Mouse (Mus musculus) brain, adult 2 months (tissue): ENCODE measurements at regions not wholly inside any gene's neighbourhood (a gene's known extent, or its start where the extent isn't known, plus 50 kb on each side); places are given as distances from the start of the nearest gene placed in this dataset.
"Not testable (repeated sequence)": the region's sequence is repeated elsewhere in the genome, so short reads cannot be mapped to it uniquely, and the experiment has no call there.

Source experiments
- DNase-seq: peaks from one replicate; pipeline ENCODE4 v3.0.0; 2011; ENCODE audit warnings: low read depth, low spot score

DNA sequence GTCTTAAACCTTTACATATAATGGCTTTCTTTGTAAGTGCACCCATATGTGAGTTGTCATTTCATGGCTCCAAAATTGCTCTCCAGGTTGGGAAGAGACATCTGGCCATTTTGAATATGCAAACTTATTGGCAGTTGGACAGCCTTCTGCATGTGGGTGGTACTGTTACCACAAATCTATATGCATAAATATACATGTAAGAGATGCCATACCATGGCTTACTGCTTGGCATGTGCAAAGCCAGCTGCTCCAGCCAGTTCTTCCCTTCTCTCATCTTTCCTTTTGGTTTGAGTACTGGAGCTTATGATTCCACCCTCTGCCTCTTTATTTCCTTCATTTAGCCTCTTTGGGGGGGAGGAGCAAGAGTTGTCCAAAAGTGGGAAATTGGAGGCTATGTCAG is 312.7 kb downstream of the Plekhb2 start:
- DNase-seq: peak; percentile 81

DNA sequence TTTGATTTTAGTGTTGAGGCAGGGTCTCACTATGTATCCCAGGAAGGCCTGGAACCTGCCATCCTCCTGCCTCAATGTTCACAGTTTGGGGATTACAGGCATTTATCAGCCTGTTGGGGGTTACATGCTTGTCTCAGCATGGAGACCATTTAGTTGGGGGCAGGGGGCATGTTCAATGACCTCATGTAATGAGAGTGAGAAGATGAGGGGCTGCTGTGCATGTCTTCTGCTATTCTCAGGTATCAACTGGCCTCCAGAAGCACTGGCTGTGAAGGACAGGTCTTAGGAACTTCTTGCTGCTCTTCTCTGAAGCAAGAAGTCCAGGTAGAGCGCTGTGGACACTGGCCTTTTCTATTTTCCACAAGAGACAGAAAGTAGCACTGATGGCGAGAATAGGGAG is 350.9 kb downstream of the Plekhb2 start:
- DNase-seq: no peak

DNA sequence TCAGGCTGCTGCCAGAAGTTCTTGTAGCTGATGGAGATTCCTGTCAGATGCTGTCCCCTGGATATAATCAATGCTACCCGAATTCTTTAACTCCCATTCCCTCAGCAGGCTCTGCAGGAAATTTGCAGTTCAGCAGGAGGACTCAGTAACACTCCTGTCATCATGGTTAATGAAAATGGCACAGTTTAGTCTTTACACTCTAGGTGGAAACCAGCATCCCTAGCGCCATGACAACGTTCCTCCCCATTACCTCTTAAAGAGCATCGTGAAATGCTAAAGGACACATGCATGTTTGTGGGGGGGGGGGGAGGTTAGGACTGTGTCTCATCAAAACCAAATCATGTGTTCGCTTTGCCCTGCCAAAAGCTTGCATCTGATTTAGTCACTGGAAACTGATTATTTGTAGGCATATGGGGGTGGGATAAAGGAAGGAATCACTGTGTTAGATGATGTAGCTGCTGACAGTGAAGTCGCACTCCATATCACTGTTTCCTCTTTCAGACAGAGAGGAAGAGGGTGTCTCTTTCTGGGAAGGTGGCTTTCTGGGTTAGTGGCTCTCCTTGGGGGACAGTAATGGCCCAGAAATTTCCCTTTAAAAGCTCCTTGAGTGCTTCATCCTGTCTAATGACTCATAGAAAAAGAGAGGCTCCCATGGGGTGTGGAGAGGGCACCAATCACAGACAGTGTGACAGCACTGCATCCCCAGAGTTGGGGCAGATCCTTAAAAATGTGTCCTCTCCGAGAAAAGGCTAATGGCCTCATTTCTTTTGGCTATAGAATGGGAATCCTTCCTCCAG is 351.5 kb downstream of the Plekhb2 start:
- peak; percentile 38 for DNase-seq

DNA sequence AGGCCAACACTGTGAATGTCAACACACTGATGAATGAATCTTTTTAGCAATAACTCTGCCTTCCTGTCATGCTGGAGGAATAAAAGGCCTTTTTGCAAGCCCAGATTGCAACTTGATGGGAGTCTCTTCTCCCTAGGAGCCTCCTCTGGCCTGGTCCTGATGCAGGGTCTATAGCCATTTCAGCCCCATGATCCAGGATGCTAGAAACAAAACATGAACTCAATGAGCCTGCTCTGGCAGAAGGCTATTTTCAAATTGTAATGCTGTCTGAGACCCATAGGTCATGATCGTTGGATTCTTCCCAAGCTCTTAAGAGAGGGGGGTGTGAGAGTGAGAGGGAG is 352.1 kb downstream of the Plekhb2 start:
- DNase-seq: peak; percentile 15

DNA sequence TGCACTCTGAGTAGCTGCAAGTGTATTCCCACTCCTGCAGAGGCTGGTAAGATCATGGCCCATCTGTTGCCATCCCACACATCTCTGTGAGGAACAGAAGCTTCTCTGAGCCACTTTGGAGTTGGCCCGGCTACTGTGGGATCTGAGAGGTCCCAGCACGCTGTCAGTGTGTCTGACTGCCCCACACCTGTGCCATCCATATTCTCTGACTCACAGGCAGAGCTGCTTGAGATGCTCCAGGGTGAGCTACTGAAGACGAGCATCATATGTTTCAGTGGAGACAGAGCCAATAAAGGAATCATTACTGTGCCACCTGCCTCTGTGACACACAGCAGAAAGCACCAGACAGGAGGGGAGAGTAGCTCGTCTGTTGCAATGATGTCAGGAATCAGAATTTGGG is 352.8 kb downstream of the Plekhb2 start:
- peak; percentile 93 for DNase-seq

DNA sequence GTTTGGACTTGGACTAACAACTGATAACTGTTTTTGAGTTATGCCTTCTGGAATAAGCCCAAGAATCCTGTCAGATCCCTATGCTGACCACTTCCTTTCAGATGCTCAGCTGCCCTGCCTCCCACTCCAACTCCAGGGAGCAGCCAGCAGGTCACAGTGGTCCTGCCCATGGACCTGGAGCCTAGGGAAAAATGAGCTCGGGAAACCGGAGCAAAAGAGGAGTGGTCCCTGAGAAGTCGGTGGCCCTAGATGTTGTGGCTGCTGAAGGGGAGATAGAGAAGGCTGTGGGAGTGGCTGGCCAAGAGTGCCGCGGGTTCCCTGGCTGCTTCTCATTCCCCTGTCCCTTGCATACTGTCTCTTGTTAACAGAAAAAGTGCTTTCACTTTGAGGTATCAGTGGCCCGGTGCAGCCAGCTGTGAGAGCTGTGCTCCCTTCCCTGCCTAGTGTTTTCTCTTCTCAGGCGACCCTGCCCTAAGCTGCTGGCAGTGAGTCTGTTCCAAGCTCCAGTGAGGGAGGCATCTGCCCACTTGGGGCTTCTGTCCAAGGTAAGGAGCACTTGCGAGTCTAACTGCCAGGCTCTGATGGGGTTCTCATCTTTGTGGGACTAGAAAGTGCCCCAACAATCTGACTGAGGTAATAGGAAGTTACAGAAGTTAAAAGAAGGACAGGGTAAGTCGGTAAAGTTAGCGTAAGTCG is 357.2 kb downstream of the Plekhb2 start:
- no peak for DNase-seq

DNA sequence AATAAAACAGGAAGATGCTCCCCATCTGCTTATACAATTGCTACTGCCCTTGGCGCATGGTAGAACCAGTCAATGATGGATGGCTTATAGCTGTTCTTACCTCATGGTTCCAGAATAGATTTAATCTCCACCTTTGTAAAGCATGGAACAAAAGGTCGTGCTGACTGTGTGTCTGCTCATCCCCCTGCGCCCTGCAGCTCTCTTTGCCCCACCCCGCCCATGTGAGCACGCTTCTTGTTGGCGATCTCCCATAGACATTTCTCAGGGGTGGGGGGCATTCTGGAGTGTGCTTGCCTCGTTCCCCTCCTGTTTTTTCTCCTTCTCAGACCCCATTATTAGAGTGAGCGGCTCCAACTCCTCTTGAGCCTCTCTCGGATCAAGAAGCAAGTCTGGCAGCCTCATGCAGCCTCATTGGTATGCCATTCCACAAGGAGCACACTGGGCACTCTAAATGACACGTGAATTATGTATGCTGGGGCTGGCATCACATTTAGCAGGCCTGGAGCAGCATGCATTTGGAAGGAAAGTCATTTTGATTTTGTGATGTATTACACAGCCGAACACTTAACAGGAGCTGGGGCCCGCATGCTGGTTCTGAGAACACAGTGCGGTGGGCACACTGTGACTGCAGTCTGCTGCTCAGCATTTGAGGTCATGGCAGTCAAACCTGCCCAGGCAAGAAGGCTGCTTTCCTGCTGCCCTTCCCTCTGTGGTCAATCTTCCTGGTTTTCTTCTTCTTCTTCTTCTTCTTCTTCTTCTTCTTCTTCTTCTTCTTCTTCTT is 362.5 kb downstream of the Plekhb2 start:
- peak; percentile 10 for DNase-seq

DNA sequence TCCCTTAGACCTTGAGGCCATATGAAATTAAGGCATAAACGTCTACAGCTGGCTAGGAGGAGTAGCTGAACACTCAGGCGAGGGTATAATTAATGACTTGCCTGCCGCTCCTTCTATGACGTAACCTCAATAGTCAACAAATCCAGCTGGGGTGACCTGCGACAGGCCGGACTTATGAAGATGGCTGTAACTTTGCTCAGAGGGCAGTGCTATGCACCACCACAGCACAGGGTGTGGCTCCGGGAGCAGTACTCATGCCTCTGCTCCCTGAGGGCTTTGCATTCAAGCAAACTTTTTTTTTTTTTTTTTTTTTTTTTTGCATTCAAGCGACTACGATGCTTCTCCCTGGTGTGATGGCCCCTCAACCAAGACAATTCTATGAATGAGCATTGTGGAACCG is 364.1 kb downstream of the Plekhb2 start:
- DNase-seq: no peak

DNA sequence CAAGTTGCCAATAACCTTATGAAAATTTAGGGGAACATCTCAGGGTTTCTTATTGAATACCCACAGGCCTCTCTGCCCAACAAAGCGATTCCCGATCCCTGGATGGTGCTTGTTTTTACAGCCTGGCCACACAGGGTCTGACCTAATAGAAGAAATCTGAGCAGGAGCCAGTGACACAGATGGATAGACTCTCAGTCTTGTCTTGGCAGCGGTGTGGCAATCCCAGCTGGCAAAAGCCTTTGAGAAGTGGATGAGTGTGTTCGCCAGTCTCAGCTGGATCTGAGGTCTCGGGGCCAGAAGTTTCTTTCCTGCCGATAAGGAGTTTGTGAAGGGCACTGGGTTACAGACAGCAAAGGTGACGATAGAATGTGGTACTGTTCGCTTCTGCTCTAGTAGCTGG is 366.6 kb downstream of the Plekhb2 start:
- DNase-seq: peak; percentile 21

DNA sequence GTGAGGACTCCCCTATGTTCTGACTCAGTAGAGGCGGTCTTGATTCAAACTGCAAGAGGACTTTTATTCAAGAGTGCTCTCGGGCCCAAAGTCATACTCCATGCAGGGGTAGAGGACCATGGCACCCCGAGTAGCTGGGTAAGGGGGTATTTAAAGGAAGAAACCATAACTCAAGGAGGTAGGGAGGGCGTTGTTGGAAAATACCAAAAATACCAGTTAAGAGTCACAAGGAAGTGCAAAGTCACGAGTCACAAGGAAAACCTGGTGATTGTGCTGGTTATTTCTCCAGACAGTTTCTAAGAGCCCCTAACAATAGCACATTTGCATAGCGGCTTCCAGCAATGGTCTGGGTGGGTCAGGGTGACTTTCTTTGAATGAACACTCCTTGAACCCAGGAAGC is 370.4 kb downstream of the Plekhb2 start:
- not testable (repeated sequence) for DNase-seq

DNA sequence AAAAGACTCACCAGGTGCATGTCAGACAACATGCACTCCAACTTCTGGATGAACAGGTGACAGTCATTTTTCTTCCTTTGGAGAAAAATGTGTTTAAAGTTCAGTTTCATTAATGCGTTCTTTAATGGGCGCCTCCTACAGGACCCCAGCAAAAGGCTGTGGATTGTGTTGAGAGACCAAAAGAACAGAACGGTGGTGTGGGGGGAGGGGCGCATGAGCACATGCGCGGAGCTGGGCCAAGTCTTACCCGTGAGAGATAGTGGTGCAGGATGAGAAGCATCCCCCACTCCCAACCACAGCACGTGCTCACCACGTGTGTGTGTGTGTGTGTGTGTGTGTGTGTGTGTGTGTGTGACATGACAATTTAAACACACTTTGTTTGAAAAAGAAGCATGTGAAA is 371.0 kb downstream of the Plekhb2 start:
- no peak for DNase-seq

DNA sequence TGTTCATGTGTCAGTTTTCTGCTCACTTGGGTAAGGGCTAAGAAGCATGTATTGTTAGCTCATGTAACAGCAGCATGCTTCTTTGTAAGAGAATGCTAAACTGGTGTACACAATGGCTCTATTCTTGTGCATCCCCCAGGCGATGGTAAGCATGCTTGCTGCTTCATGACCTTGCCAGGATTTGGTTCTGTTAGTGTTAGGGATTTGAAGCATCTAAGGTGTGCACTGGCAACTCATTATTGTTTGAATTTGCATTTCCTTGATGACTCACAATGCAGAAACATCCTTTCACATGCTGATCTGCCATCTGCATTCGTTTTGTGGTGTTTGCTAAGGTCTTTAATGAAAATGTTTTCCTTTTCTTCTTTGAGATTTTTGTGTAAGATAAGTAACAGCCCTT is 382.8 kb downstream of the Plekhb2 start:
- peak; percentile 10 for DNase-seq

DNA sequence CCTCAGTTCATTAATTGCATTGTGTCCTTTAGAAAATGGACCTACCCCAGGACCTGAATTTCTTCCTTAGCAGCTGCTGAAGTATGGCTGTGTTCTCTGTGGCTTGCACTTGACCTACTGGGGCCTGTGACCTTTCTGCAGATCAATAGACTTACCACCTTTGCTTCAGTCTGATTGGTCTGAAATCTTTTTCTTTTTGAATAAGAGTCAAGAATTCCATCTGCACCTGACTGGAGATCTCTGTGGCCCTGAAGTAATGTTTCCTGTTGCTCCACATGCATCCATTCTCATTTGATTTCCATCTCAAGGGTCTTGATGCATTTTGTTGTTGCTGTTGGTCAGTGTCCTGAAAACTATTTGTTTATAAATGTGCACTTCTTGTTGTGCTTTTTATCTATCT is 388.4 kb downstream of the Plekhb2 start:
- DNase-seq: no peak

DNA sequence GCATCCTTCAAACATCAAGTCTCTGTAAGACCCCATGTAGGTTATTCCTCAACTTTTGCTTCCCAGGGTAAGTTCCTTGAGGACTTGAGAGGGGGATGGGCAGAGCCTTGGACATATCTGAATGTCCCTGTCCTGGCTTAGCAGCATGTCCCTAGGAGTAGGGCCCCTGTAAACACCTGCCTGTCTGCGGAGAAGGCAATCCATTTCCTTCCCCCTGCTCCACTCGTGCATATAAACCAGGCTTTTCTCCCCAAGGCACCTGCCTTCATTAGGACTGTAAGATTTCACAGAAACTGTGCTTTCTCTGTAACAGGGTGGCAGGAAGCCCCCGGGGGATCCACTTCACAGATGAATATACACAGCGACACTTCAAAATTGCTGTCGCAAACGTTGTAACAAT is 393.1 kb downstream of the Plekhb2 start:
- peak; percentile 4 for DNase-seq

DNA sequence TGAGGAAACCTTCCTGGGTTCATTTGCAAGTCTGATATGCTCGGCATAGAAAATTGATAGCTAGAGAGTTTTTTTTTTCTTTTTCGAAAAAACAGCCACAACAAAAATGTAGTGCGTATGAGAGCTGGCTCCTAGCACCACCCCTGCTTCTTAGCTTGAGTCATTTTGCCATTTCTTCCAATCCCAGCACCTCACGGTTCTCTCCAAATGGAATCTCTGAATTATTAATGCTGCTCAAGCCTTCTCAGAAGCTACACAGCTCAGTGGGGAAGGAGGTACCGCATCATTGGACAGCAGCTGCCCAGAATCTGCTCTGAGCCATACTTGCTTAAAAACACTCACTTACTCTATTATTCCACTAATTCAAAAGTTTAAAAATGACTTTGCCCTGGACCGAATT is 393.6 kb downstream of the Plekhb2 start:
- DNase-seq: peak; percentile 55

DNA sequence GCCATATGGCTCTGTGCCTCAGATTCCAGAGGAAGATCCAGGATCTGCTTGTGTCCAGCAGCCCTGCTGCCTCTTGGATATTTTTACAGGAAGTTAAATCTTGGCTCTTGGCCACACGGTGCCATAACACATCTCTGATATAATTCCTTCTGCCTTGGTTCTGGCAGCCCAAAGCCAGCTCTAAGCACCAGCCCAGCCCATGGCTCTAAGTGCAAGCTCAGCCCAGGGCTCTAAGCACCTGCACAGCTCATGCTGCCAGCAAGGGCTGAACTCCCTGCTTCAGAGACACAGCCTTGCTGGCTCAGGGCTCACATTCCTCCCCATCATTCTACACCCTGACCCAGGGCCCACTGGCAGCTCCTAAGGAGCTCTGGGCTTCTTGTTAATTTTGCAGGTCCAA is 415.3 kb downstream of the Plekhb2 start:
- DNase-seq: peak; percentile 49

DNA sequence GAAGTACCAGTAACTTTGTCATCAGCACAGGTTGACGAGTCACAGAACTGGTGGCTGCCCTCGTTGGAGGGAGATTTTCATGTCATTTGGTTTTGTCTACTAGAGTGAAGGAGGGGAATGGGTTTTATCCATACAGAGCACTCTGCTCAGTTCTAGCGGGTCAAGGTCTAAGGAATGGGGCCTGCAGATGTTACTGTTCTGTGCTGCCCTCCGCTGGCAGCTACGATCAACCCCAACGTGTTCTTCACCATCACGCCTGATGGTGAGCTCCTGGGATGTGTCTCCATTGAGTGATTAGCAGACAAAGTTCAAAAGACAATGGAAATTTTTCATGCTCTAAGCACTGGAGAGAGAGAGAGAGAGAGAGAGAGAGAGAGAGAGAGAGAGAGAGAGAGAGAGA is 416.9 kb downstream of the Plekhb2 start:
- DNase-seq: peak; percentile 59

DNA sequence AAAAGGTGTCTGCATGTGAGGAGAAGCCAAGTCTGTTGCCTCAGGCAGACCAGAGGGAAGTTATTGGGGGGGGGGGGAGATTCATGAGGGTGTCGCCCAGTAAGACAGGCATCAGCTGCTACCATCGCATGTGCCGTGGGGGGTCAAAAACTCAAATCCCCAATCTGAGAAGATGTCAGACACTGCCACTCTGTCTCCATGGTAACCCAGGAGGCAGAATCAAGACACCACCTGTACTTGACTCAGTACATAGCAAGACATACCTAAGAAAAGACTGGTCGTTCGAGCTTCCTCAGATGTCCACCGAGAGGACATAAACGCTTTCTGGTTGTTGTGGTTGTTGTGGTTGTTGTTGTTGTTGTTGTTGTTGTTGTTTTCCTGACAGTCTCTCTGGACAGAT is 418.1 kb downstream of the Plekhb2 start:
- no peak for DNase-seq

DNA sequence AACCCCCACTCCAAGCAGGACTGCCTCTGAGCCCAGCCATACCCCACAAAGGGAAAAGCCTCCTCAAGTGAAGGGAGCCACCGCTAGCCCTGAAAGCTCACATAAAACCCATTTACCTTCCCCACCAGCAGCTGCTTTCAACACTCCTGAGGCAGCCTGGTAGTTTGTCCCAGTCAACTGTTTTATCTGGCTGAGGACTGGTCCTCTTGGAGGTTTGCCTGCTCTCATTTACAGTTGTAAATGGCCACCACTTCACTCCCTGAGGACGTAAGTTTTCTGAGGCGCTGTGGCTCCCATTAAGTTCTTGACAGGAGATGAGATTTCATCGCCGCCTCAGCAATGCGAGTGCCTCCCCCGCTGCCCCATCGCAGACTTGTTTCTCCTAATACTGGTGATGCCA is 425.2 kb downstream of the Plekhb2 start:
- DNase-seq: no peak
